Mouse (Mus musculus) right cerebral cortex, postnatal 25 days (tissue): ENCODE data around the gene Elovl6.

ENCODE experiments used
- DNase-seq: peaks from one replicate; pipeline ENCODE4 v3.0.0; 2022

Elovl6 gene

DNA sequence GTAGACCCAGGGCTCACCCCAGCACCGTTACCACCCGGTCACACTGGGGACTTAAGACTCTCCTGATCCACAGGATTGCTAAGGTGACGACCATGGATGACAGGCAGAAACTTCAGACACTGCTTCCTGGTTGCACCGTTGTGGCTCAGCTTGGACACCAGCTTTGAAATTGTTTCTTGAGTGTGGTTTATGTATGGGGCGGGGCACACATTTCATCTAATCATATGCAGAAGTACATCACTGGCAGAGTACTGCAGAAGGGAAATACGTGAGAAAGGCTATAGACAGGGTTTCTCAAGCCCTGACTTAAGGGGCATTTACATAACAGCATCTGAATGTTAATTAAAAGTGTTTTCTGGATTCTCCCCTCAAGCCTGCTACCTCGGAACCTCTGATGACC, 81.6 kb downstream of the Elovl6 start:
- no peak for DNase-seq

- no peak for DNase-seq
Observed at GRCm38 (mm10) chr3:129614216-129614615, 82.1 kb downstream of the Elovl6 start.

- DNase-seq: no peak
Observed at GRCm38 (mm10) chr3:129617450-129617849, 85.3 kb downstream of the Elovl6 start.

DNA sequence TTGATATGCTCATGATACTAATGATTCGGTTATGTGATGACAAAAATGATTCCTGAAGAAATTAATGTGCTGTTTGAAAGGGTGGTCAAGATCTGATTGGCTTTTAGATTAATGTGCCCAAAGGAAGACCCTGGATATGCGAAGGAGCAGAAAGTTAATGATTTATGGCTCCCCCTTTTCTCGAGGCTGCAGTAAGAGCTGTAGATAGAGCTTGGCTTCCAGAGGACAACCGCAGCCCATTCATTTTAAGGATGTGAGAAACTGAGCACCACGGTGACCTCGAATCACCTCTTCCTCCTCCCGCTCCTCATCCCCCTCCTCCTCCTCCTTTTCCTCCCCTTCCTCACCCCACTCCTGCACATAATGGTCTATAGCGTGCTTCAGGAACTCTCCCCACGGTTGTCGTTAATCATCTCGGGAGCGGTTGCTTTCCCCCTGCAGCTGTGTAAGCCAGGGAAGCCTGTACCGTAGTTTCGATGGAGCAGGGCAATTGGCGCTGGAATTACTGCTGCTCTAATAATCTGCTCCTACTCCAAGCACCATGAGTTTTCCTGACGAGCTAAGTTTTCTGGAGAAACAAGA, 87.1 kb downstream of the Elovl6 start:
- no peak for DNase-seq

GRCm38 (mm10) chr3:129620802-129621201, 88.6 kb downstream of the Elovl6 start:
- no peak for DNase-seq

DNA sequence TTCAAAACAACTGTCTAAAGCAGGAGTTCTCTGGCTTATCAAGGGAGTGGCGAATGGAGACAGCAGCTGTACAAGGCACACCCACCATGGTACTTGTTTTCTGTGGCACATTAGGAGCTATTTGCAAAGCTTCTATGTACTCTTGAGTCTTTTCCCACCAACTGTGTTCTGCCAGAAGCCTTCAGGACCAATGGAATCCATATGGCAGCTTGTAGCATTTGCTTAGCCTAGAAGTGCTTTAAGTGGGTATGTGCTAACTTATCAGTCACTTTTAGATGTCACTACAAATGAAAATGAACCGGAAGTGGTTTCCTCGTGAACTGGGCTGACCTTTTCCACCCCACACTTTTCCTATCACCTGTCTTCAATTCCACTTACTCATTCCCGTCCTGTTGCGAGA, 89.1 kb downstream of the Elovl6 start:
- DNase-seq: no peak

DNA sequence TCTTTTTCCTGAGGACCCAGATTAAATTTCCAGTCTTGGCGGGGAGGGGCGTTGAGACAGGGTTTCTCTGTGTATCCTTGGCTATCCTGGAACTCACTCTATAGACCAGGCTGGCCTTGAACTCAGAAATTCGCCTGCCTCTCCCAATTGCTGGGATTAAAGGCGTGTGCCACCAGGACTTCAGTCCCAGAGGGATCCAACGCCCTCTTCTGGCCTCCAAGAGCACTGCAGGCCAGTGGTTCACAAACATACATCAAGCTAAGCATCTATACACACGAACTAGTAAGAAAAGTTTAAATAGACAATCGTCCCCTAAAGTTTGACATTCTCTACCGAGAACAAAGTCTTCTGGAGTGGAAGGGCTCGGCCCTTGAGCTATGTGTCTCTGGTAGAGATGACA, 90.0 kb downstream of the Elovl6 start:
- no peak for DNase-seq

DNA sequence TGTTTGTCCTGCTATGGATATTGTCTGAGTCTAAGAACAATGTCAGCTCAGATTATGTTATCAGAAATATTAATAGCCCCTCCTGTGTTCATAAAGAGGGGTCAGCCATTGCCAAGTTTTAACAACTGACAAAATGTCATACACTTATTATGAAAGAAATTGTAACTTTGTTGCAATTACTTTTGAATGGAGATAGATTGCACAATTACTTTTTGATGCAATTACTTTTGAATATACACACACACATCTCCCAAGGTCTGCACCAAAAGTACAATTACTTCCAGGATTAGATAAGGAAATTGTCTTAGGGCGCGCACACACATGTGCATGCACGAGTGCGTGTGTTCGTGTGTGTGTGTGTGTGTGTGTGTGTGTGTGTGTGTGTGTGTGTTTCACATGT, 90.5 kb downstream of the Elovl6 start:
- no peak for DNase-seq

GRCm38 (mm10) chr3:129624193-129624805, 92.1 kb downstream of the Elovl6 start:
- no peak for DNase-seq

DNA sequence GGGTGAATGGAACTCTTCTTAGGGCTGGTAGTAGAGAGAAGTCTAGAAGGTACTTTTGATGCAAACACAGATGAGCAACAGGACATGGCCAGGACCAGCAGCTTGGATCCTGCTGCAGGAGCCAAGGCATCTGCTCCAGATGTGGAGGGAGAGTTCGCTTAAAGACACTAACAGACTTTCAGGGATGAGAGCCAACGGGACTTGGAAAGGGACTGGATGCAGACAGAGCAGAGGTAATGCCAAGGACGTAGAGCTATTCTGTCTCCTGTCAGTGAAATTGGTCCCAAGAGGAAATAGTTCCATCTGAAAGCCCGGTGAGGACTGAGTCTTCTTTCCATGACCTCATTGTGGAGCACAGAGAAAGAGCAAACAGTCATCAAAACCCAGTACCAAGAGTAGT, 95.1 kb downstream of the Elovl6 start:
- no peak for DNase-seq

GRCm38 (mm10) chr3:129631018-129631417, 98.9 kb downstream of the Elovl6 start:
- DNase-seq: no peak

- no peak for DNase-seq
Observed at GRCm38 (mm10) chr3:129631857-129632256, 99.7 kb downstream of the Elovl6 start.

- no peak for DNase-seq
Observed at GRCm38 (mm10) chr3:129633518-129633917, 101.4 kb downstream of the Elovl6 start.

GRCm38 (mm10) chr3:129634260-129634901, 102.2 kb downstream of the Elovl6 start:
- DNase-seq: no peak

DNA sequence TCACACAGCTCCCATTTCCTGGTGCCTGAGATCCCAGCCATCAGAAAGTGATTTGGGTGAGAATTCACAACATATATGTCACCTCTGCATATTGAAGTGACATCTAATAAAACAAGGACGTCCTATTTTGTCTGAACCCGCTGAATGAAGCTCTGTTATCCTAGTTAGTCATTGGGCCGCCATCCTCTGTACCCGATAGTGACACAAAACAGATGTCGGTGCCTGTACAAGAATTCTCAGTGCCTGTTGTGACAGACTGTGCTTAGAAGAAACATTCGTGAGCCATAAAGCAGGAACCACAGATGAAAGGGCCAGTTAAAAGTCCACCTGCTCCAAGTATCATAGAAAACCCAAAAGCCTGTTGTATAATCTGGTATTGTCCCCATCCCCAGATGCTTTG, 105.3 kb downstream of the Elovl6 start:
- DNase-seq: no peak

DNA sequence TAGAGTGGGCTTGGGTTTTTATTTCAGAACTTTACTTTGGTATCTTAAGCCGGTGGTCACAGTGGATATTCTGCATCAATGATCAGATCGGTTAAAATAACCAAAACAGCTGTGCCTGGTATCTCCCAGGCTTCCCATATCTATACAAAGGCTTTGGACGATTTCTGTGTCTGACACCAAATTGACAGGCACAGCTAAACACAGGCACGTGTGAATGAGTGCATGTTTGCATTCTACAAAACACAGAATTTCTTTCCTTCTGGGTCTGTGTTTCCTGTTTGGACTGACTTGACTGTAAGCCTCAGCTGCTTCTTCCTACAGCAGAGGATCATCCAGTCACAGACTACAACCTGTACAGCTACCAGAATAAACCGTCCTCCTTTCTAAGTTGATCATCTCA, 107.5 kb downstream of the Elovl6 start:
- no peak for DNase-seq

DNA sequence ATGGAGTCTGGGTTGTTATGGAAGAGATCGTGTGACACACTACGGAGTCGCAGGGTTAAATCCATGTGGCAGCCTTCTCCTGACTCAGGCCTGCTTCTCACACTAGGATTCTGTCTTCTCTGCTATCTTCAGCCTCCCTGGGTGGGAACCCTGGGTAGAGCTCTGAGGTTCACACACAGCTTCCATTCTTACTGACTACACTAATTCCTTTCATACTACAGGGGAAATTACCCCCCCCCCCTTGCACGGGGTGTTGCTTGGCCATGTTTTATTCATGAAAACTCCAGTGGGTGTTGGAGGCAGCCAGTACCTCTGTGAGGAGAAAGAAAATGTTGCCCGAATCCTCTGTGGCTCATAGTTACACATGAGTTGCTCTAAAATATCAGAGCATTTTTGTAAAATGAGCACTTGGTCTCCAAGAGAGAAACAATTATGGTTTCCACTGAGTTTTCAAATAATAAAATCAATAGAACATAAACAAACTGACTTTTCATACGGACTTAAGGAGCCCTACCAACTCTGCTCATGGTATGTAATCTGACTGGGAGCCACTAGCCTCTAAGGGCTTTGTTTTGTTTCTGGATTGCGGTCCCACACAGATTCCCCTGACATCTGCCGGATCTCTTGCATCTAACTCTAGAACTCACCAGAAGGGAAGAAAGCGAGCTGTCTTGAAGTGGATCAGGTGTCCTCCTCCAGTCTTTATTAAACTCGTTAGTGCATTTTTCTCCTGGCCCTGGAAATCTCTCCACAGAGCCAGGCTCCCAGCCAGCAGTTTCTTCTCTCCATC, 108.3 kb downstream of the Elovl6 start:
- peak; percentile 20 for DNase-seq

DNA sequence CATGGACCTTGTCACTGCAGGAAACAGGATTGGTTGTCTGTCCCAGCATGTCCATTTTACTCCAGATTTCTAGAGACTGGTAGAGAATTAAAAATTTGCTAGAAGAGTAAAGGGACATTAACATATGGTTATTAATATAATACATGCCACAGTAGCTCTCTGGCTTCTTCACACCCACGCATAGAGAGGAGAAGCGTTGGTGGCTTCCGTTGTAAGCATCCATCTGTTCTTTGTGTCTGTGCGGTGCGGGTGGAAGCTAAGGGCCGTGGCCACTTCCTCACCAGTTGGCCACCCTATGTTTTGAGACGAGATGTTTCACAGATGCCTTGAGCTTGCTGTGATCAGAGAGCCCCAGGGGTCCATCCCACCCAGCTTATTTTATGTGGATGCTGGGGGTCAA, 109.5 kb downstream of the Elovl6 start:
- no peak for DNase-seq

- no peak for DNase-seq
Observed at GRCm38 (mm10) chr3:129645409-129645808, 113.3 kb downstream of the Elovl6 start.

- no peak for DNase-seq
Observed at GRCm38 (mm10) chr3:129646781-129647180, 114.6 kb downstream of the Elovl6 start.

- DNase-seq: no peak
Observed at GRCm38 (mm10) chr3:129647312-129647711, 115.2 kb downstream of the Elovl6 start.

GRCm38 (mm10) chr3:129648598-129648997, 116.4 kb downstream of the Elovl6 start:
- no peak for DNase-seq

GRCm38 (mm10) chr3:129649586-129650292, 117.6 kb downstream of the Elovl6 start:
- DNase-seq: no peak
